Mouse (Mus musculus): ENCODE measurements around the gene Kpna4.

GRCm38 (mm10) chr3:69130973-69131372, 4.1 kb upstream of the Kpna4 start:
- TF ChIP-seq POLR2A (IDR thresholded peaks at IDR 0.05; ENCODE audit: borderline replicate concordance, low read depth, low read length) (no peak), CTCF (IDR thresholded peaks at IDR 0.05; ENCODE audit: low read depth, low read length) (no peak)

Measured in bone marrow macrophage, adult 2 months (primary cell).